8 mouse cellular contexts compared by ENCODE assay signal in the genomic region with DNA sequence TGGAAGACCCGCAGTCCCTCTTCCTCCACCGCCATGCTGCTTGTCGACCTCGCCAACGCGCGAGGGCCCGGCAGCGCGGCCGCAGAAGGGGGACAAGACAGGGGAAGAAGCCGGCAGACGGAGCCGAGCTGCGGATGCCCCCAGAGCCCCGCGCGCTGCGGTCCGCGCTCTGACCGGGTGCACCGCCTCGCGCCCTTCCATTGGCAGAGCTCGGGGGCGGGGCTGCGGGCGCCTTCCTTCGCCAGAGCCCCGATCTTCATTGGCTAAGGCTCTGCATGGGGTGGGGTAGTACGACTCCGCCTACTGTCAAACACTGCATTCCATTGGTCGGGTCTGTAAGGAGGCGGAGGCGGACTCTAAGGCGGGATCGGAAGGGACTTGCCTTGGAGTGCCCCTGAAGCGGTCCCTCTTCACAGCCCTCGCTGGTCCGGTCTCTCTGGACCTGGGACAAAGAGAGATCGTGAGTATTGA. TPM values are rescaled to one million over a fixed set of nuclear protein-coding genes. Genes with fewer than 3 reads are reported as not detected.
A peak's percentile ranks its signal among the peaks of the same experiment; 100 is the strongest.
DNase-seq lines count a peak whose midpoint lies in the region; ATAC-seq and TF ChIP-seq lines count a peak whose summit lies in the region.

Gene Rasa3 (minus strand): TSS at position 191 of the 471 bp plus-strand sequence.

- no peaks in the 10 kb centered on the region for H3K9me3 ChIP-seq in kidney, embryonic 14.5 days (ENCODE audit: control insufficient read depth, low read length)
- H3K9me3 ChIP-seq in limb, embryonic 15.5 days: no peaks in the 10 kb centered on the region

- peak within 1 kb of the TSS; percentile 73 for H3K4me2 ChIP-seq in kidney, embryonic 14.5 days (replicated peaks; ENCODE audit: low read depth, low read length)
- peak within 1 kb of the TSS; percentile 88 for H3K4me2 ChIP-seq in limb, embryonic 15.5 days

- no peaks in the 10 kb centered on the region for H3K36me3 ChIP-seq in kidney, embryonic 14.5 days (ENCODE audit: control insufficient read depth, insufficient read depth, low read length)
- no peaks in the 10 kb centered on the region for H3K36me3 ChIP-seq in limb, embryonic 15.5 days

- TF ChIP-seq CTCF in bone marrow macrophage, adult 2 months (IDR thresholded peaks at IDR 0.05; ENCODE audit: low read depth, low read length): no peak
- no peak for TF ChIP-seq CTCF in embryonic fibroblast, embryonic 13.5 days (IDR thresholded peaks at IDR 0.05; ENCODE audit: borderline replicate concordance, insufficient read depth, low read length)

- H3K27ac ChIP-seq in bone marrow macrophage, adult 2 months (ENCODE audit: insufficient read depth, low read depth, low read length): peak within 1 kb of the TSS; percentile 95
- H3K27ac ChIP-seq in embryonic fibroblast, embryonic 13.5 days (ENCODE audit: insufficient read depth, low read length): peak within 1 kb of the TSS; percentile 76
- peak within 1 kb of the TSS; percentile 78; the same call in 1 of the 2 replicates for H3K27ac ChIP-seq in kidney, embryonic 14.5 days (ENCODE audit: low read depth, low read length)
- peak within 1 kb of the TSS; percentile 89 for H3K27ac ChIP-seq in limb, embryonic 15.5 days

- peak; percentile 81 for TF ChIP-seq POLR2A in bone marrow macrophage, adult 2 months (IDR thresholded peaks at IDR 0.05; ENCODE audit: borderline replicate concordance, low read depth, low read length)
- peak; percentile 78 for TF ChIP-seq POLR2A in embryonic fibroblast, embryonic 13.5 days (IDR thresholded peaks at IDR 0.05; ENCODE audit: low read depth, low read length)

- peak within 1 kb of the TSS; percentile 69 for H3K9ac ChIP-seq in kidney, embryonic 14.5 days (ENCODE audit: low read depth, low read length)
- H3K9ac ChIP-seq in limb, embryonic 15.5 days: peak within 1 kb of the TSS; percentile 67

- H3K27me3 ChIP-seq in kidney, embryonic 14.5 days (ENCODE audit: control insufficient read depth, insufficient read depth, low read length): peaks cover 5% of the 10 kb centered on the region
- H3K27me3 ChIP-seq in limb, embryonic 15.5 days: peaks cover 13% of the 10 kb centered on the region

- ATAC-seq in kidney, embryonic 14.5 days (ENCODE audit: low FRiP score, low TSS enrichment): peak; percentile 99
- ATAC-seq in limb, embryonic 15.5 days (ENCODE audit: insufficient number of reproducible peaks, low FRiP score, low TSS enrichment, low read depth): peak; percentile 97

- DNase-seq in 416B (ENCODE audit: low read depth): peak; percentile 97
- DNase-seq in heart, adult 9 months (ENCODE audit: low spot score in 2 of 2): peak; percentile 97 to 98
- DNase-seq in monocyte, adult 2 months (ENCODE audit: low read depth in 1 of 2, low spot score in 2 of 2): peak; percentile 89 to 90
- peak; percentile 98 for DNase-seq in spleen, postnatal 36 days (ENCODE audit: low spot score in 2 of 2)

- H3K4me1 ChIP-seq in bone marrow macrophage, adult 2 months (ENCODE audit: control insufficient read depth, insufficient read depth, low read length): peaks cover 18% of the 10 kb centered on the region
- H3K4me1 ChIP-seq in embryonic fibroblast, embryonic 13.5 days (ENCODE audit: control insufficient read depth, insufficient read depth, low read length): peaks cover 11% of the 10 kb centered on the region
- H3K4me1 ChIP-seq in kidney, embryonic 14.5 days (ENCODE audit: control insufficient read depth, insufficient read depth, low read length): peaks cover 12% of the 10 kb centered on the region; the same call in 1 of the 2 replicates
- peaks cover 20% of the 10 kb centered on the region for H3K4me1 ChIP-seq in limb, embryonic 15.5 days

- H3K4me3 ChIP-seq in bone marrow macrophage, adult 2 months (ENCODE audit: insufficient read depth, low read length): peak within 1 kb of the TSS; percentile 89
- peak within 1 kb of the TSS; percentile 83 for H3K4me3 ChIP-seq in embryonic fibroblast, embryonic 13.5 days (ENCODE audit: insufficient read depth, low read length)
- peak within 1 kb of the TSS; percentile 76 for H3K4me3 ChIP-seq in kidney, embryonic 14.5 days (ENCODE audit: low read length)
- peak within 1 kb of the TSS; percentile 83 for H3K4me3 ChIP-seq in limb, embryonic 15.5 days

- under 1% methylated on average over 41 of the region's 42 CpGs for WGBS in kidney, embryonic 14.5 days
- WGBS in limb, embryonic 15.5 days: under 1% methylated on average over 42 of the region's 42 CpGs

RNA-seq across cellular contexts. Expression of gene Rasa3, which starts in this region (rescaled TPM):
- 69.3 and 83.2 TPM in 2 replicates for polyA plus RNA-seq in bone marrow macrophage, adult 2 months (2012; ENCODE audit: insufficient read depth, insufficient read length, missing spikeins)
- polyA plus RNA-seq in embryonic fibroblast, embryonic 13.5 days (2011; ENCODE audit: insufficient read length, low read depth, missing spikeins): 57.2 and 62.6 TPM in 2 replicates
- polyA plus RNA-seq in kidney, embryonic 14.5 days (2014; fragmentation: Nextera tagmentation; extraction: Ambion mirVana): 8.0 and 20.2 TPM in 2 replicates
- polyA plus RNA-seq in limb, embryonic 15.5 days (2015; fragmentation: Nextera tagmentation; extraction: Ambion mirVana): 32.3 and 35.5 TPM in 2 replicates

Comparison
In these comparisons a context has a peak if more than half of its experiments do, and no peak if none do; other contexts are left out.
1. Peak in every context shown above with its lines: DNase-seq, ATAC-seq, H3K4me3 ChIP-seq and H3K27ac ChIP-seq.